Mouse (Mus musculus): Measurements from ENCODE around the gene Serpina3a. TPM values are rescaled to one million over a fixed set of nuclear protein-coding genes. Genes with fewer than 3 reads are reported as not detected.
"Not testable (repeated sequence)": the region's sequence is repeated elsewhere in the genome, so short reads cannot be mapped to it uniquely, and the experiment has no call there.

The Serpina3a gene
- total RNA-seq (2021) (not detected), polyA plus RNA-seq (2012; rRNA removed) (not detected in 2 replicates)
- long read RNA-seq: 0 reads

GRCm38 (mm10) chr12:104112333-104112732 lies at the start of gene Serpina3a:
Gene Serpina3a (plus strand): TSS chr12:104112724.
- intact Hi-C loops (cut with DNase I); H3K9ac ChIP-seq (ENCODE audit: low read depth, low read length); H3K4me3 ChIP-seq; H3K36me3 ChIP-seq (ENCODE audit: control insufficient read depth, insufficient read depth, low read length); H3K27ac ChIP-seq; H3K79me2 ChIP-seq (replicated peaks; ENCODE audit: control insufficient read depth, insufficient read depth, low read length); H3K4me1 ChIP-seq (ENCODE audit: control insufficient read depth, insufficient read depth, low read length); DNase-seq; H3K27me3 ChIP-seq (ENCODE audit: control insufficient read depth, insufficient read depth, low read length): not testable (repeated sequence)
- WGBS: 89% methylated on average over 11 of the region's 11 CpGs

DNA sequence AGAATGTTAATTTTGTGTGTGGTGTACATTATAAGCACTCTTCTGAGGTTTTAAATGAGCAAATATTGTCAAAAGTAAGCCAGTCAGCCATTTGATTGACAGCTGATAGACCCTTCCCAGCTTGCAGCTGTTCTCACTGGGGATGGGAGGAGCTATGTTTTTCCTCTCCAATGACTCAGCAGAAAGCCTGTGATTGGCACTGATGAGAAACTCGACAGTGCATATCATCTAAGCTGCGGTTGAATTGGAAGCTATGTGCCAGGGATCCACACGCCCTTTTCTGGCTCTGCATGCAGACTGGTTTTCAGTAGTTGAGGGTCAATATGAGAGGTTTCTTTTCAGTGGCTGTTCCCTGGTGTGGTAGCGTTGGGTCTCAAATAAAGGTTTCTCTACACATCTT lies 48.0 kb upstream of the Serpina3a start:
- TF ChIP-seq POLR2A (IDR thresholded peaks at IDR 0.05; ENCODE audit: insufficient read depth, low read depth, low read length) (no peak), CTCF (IDR thresholded peaks at IDR 0.05) (no peak), EP300 (IDR thresholded peaks at IDR 0.05; ENCODE audit: insufficient read depth, low read depth, low read length) (no peak)
- no peak for DNase-seq
- no peak overlapping the region for H3K9ac ChIP-seq (ENCODE audit: low read depth, low read length)
- H3K27me3 ChIP-seq (ENCODE audit: control insufficient read depth, insufficient read depth, low read length): no peaks in the 10 kb centered on the region
- H3K36me3 ChIP-seq (ENCODE audit: control insufficient read depth, insufficient read depth, low read length): no peaks in the 10 kb centered on the region
- whole genome bisulfite sequencing: 46% methylated on average over 4 of the region's 4 CpGs
- intact Hi-C loops (cut with DNase I): no loop called here
- peak overlapping the region; percentile 13; the same call in 1 of the 2 replicates for H3K27ac ChIP-seq
- H3K4me3 ChIP-seq: no peak overlapping the region
- H3K4me1 ChIP-seq (ENCODE audit: control insufficient read depth, insufficient read depth, low read length): peaks cover 1% of the 10 kb centered on the region; the same call in 1 of the 2 replicates
- no peaks in the 10 kb centered on the region for H3K79me2 ChIP-seq (replicated peaks; ENCODE audit: control insufficient read depth, insufficient read depth, low read length)

GRCm38 (mm10) chr12:104064996-104065395 lies 47.5 kb upstream of the Serpina3a start:
- no peak overlapping the region for H3K4me3 ChIP-seq
- intact Hi-C loops (cut with DNase I): loop anchor here (5.0 kb wide), 1 partner anchor 33 kb away; no protein-coding TSS in a partner anchor
- 66% methylated on average over 4 of the region's 4 CpGs for WGBS
- H3K9ac ChIP-seq (ENCODE audit: low read depth, low read length): no peak overlapping the region
- TF ChIP-seq POLR2A (IDR thresholded peaks at IDR 0.05; ENCODE audit: insufficient read depth, low read depth, low read length) (no peak), EP300 (IDR thresholded peaks at IDR 0.05; ENCODE audit: insufficient read depth, low read depth, low read length) (no peak), CTCF (IDR thresholded peaks at IDR 0.05) (no peak)
- no peak for DNase-seq
- H3K27me3 ChIP-seq (ENCODE audit: control insufficient read depth, insufficient read depth, low read length): no peaks in the 10 kb centered on the region
- no peaks in the 10 kb centered on the region for H3K79me2 ChIP-seq (replicated peaks; ENCODE audit: control insufficient read depth, insufficient read depth, low read length)
- H3K4me1 ChIP-seq (ENCODE audit: control insufficient read depth, insufficient read depth, low read length): peaks cover 1% of the 10 kb centered on the region; the same call in 1 of the 2 replicates
- no peaks in the 10 kb centered on the region for H3K36me3 ChIP-seq (ENCODE audit: control insufficient read depth, insufficient read depth, low read length)
- H3K27ac ChIP-seq: peak overlapping the region; percentile 13; the same call in 1 of the 2 replicates

DNA sequence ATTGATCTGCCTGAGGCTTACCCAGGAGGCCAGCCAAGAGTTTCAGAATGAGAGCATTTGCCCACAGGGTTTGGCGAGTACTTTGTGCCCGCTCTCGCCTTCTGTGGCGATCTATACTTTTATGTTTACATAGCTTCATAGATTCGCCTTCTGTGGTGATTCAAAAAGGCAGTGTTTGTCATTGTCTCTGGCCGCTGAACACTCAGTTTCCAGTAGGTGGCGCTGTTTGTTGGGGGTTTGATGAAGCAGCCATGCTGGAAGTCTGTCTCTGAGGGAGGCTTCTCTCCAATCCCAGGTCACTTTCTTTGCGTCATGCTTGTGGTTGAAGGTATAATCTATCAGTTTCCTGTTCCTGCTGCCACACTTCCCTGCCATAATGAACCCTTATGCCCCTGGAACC lies 46.3 kb upstream of the Serpina3a start:
- WGBS: 34% methylated on average over 8 of the region's 8 CpGs
- Histone ChIP-seq H3K36me3 (ENCODE audit: control insufficient read depth, insufficient read depth, low read length) (no peaks in the 10 kb centered on the region), H3K27ac (no peak overlapping the region), H3K27me3 (ENCODE audit: control insufficient read depth, insufficient read depth, low read length) (no peaks in the 10 kb centered on the region), H3K79me2 (replicated peaks; ENCODE audit: control insufficient read depth, insufficient read depth, low read length) (no peaks in the 10 kb centered on the region), H3K9ac (ENCODE audit: low read depth, low read length) (no peak overlapping the region), H3K4me3 (no peak overlapping the region), H3K4me1 (ENCODE audit: control insufficient read depth, insufficient read depth, low read length) (peaks cover 1% of the 10 kb centered on the region; the same call in 1 of the 2 replicates)
- TF ChIP-seq POLR2A (IDR thresholded peaks at IDR 0.05; ENCODE audit: insufficient read depth, low read depth, low read length) (no peak), CTCF (IDR thresholded peaks at IDR 0.05) (peak; percentile 82)
- DNase-seq: peak; percentile 36 to 52
- intact Hi-C loops (cut with DNase I): loop anchor here (1.0 to 5.0 kb wide), 2 partner anchors 34 to 352 kb away; no protein-coding TSS in a partner anchor

DNA sequence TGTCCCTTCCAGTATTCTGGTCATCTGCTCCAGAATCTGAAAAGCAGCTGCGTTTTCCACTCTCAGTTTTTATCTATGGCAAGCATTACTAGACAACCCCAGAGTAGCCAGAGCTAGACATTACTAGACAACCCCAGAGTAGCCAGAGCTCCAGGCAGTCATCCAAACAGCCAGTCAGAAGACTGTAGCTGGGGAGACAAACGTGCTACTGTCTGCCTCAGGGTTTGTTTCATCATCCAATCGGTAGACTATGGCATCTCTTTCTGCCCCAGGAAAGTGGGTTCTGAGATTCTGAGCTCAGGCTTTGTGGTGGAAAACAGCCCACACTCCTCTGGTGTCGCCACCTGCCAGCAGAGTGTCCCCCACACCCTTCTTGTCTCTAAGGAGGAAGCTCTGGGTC lies 45.0 kb upstream of the Serpina3a start:
- peaks cover 1% of the 10 kb centered on the region; the same call in 1 of the 2 replicates for H3K4me1 ChIP-seq (ENCODE audit: control insufficient read depth, insufficient read depth, low read length)
- no peaks in the 10 kb centered on the region for H3K79me2 ChIP-seq (replicated peaks; ENCODE audit: control insufficient read depth, insufficient read depth, low read length)
- H3K27me3 ChIP-seq (ENCODE audit: control insufficient read depth, insufficient read depth, low read length): no peaks in the 10 kb centered on the region
- peak overlapping the region; percentile 44; the same call in 1 of the 2 replicates for H3K9ac ChIP-seq (ENCODE audit: low read depth, low read length)
- no peaks in the 10 kb centered on the region for H3K36me3 ChIP-seq (ENCODE audit: control insufficient read depth, insufficient read depth, low read length)
- peak overlapping the region; percentile 75 for H3K27ac ChIP-seq
- 21% methylated on average over 4 of the region's 4 CpGs for WGBS
- intact Hi-C loops (cut with DNase I): loop anchor here (5.0 kb wide), 1 partner anchor 35 kb away; no protein-coding TSS in a partner anchor
- TF ChIP-seq CTCF (IDR thresholded peaks at IDR 0.05): no peak
- TF ChIP-seq EP300 (IDR thresholded peaks at IDR 0.05; ENCODE audit: insufficient read depth, low read depth, low read length): no peak
- no peak for TF ChIP-seq POLR2A (IDR thresholded peaks at IDR 0.05; ENCODE audit: insufficient read depth, low read depth, low read length)
- H3K4me3 ChIP-seq: peak overlapping the region; percentile 44
- DNase-seq: peak; percentile 64 to 68

GRCm38 (mm10) chr12:104069620-104070019 lies 42.9 kb upstream of the Serpina3a start:
- TF ChIP-seq POLR2A (IDR thresholded peaks at IDR 0.05; ENCODE audit: insufficient read depth, low read depth, low read length) (no peak), EP300 (IDR thresholded peaks at IDR 0.05; ENCODE audit: insufficient read depth, low read depth, low read length) (0 out of 2 replicates have a peak, but pooled peaks have one; percentile 38), CTCF (IDR thresholded peaks at IDR 0.05) (peak; percentile 93)
- Histone ChIP-seq H3K9ac (ENCODE audit: low read depth, low read length) (no peak overlapping the region), H3K27me3 (ENCODE audit: control insufficient read depth, insufficient read depth, low read length) (no peaks in the 10 kb centered on the region), H3K4me3 (no peak overlapping the region), H3K79me2 (replicated peaks; ENCODE audit: control insufficient read depth, insufficient read depth, low read length) (no peaks in the 10 kb centered on the region), H3K27ac (no peak overlapping the region), H3K36me3 (ENCODE audit: control insufficient read depth, insufficient read depth, low read length) (no peaks in the 10 kb centered on the region), H3K4me1 (ENCODE audit: control insufficient read depth, insufficient read depth, low read length) (peaks cover 1% of the 10 kb centered on the region; the same call in 1 of the 2 replicates)
- 13% methylated on average over 2 of the region's 2 CpGs for WGBS
- intact Hi-C loops (cut with DNase I): loop anchor here (1.0 to 5.0 kb wide), 2 partner anchors 37 to 74 kb away; no protein-coding TSS in a partner anchor
- DNase-seq: peak; percentile 59 to 74

Measured in heart, adult 2 months (tissue).